Comparison of ENCODE assay signal across 15 mouse cellular contexts in the genomic region with DNA sequence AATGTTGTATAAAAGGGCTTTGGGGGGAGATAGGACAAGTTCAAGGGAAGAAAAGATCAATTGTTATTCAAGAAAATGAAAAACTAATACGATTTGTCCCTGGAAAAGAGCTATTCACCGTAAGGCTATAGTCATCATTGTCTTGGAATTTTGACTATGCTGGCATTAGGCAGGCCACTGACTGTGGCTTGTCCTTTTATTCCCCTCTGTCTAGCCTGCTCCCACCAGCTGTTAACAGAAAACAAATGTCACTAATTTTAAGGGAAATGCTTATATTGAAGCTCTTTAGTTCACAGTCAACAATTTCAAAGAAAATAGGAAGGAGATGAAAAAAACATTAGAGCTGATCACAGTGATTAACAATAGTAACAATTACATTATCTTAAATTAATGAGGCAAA.
"Had no signal": no experiment of that assay in that cellular context is flagged by ENCODE, and none has a peak within 500 bp of the region (broad histone marks: within the 10 kb centered on the region; RNA-seq: fewer than 3 reads in every experiment).

No protein-coding gene starts in this region.

- ATAC-seq: midbrain, embryonic 15.5 days had no signal

- H3K4me2 ChIP-seq: limb, embryonic 15.5 days; liver, embryonic 13.5 days; midbrain, embryonic 11.5 days; midbrain, embryonic 15.5 days; neural tube, embryonic 15.5 days had no signal

- H3K27me3 ChIP-seq: limb, embryonic 15.5 days; liver, embryonic 13.5 days; megakaryocyte, embryonic 14.5 days; midbrain, embryonic 15.5 days; neural tube, embryonic 15.5 days had no signal

- H3K4me1 ChIP-seq: limb, embryonic 15.5 days; liver, embryonic 13.5 days; megakaryocyte, embryonic 14.5 days; midbrain, embryonic 15.5 days had no signal

- H3K4me3 ChIP-seq: layer of hippocampus, adult 2 months; limb, embryonic 15.5 days; liver, embryonic 13.5 days; megakaryocyte, embryonic 14.5 days; midbrain, embryonic 15.5 days; neural tube, embryonic 15.5 days had no signal

- H3K27ac ChIP-seq: layer of hippocampus, adult 2 months; limb, embryonic 15.5 days; liver, embryonic 13.5 days; macrophage; midbrain, embryonic 15.5 days; neural tube, embryonic 15.5 days had no signal

- H3K9ac ChIP-seq: limb, embryonic 15.5 days; liver, embryonic 13.5 days; liver, postnatal 0 days; midbrain, embryonic 15.5 days; neural tube, embryonic 15.5 days had no signal

- H3K9me3 ChIP-seq: limb, embryonic 15.5 days; liver, embryonic 13.5 days; megakaryocyte, embryonic 14.5 days; midbrain, embryonic 15.5 days; neural tube, embryonic 15.5 days had no signal

- H3K36me3 ChIP-seq: limb, embryonic 15.5 days; liver, embryonic 13.5 days; midbrain, embryonic 15.5 days; neural tube, embryonic 15.5 days had no signal

- DNase-seq: kidney, postnatal 10 days; kidney, postnatal 4 days; left cerebral cortex, postnatal 4 days; liver, embryonic 13.5 days; liver, postnatal 0 days; right cerebral cortex, adult 18-20 months; thymus, adult 2 months; thymus, postnatal 25 days had no signal
